Mouse (Mus musculus) adrenal gland, postnatal 14 days (tissue): ENCODE measurements at regions not wholly inside any gene's neighbourhood (a gene's known extent, or its start where the extent isn't known, plus 50 kb on each side); places are given as distances from the start of the nearest gene placed in this dataset.

Experiments used
- DNase-seq: peaks from one replicate; pipeline ENCODE4 v3.0.0; 2021; ENCODE audit warnings: mixed read lengths

- no peak for DNase-seq
Observed at GRCm38 (mm10) chr14:103458340-103458739, 54.8 kb upstream of the Scel start.

GRCm38 (mm10) chr14:103456106-103456505 lies 57.0 kb upstream of the Scel start:
- no peak for DNase-seq

- peak; percentile 58 for DNase-seq
Observed at GRCm38 (mm10) chr14:103450756-103451155, 62.4 kb upstream of the Scel start.

GRCm38 (mm10) chr14:103449447-103449846 lies 63.7 kb upstream of the Scel start:
- no peak for DNase-seq

- no peak for DNase-seq
Observed at GRCm38 (mm10) chr14:103449033-103449432, 64.1 kb upstream of the Scel start.

- no peak for DNase-seq
Observed at GRCm38 (mm10) chr14:103446671-103447070, 66.5 kb upstream of the Scel start.

GRCm38 (mm10) chr14:103441454-103442065 lies 71.6 kb upstream of the Scel start:
- DNase-seq, result no peak

- DNase-seq, result peak; percentile 9
Observed at GRCm38 (mm10) chr14:103440243-103440642, 72.9 kb upstream of the Scel start.

GRCm38 (mm10) chr14:103434218-103434617 lies 78.9 kb upstream of the Scel start:
- peak; percentile 58 for DNase-seq

GRCm38 (mm10) chr14:103433106-103433505 lies 80.0 kb upstream of the Scel start:
- no peak for DNase-seq

GRCm38 (mm10) chr14:103427873-103428272 lies 81.3 kb upstream of the Mycbp2 start:
- DNase-seq, result no peak

- peak; percentile 21 for DNase-seq
Observed at GRCm38 (mm10) chr14:103421305-103421822, 74.8 kb upstream of the Mycbp2 start.

- DNase-seq, result no peak
Observed at GRCm38 (mm10) chr14:103417110-103418061, 70.8 kb upstream of the Mycbp2 start.

GRCm38 (mm10) chr14:103404611-103405010 lies 58.0 kb upstream of the Mycbp2 start:
- DNase-seq, result no peak

GRCm38 (mm10) chr14:103403054-103403453 lies 56.4 kb upstream of the Mycbp2 start:
- DNase-seq, result no peak

- DNase-seq, result no peak
Observed at GRCm38 (mm10) chr14:103401983-103402382, 55.4 kb upstream of the Mycbp2 start.

GRCm38 (mm10) chr14:103401280-103401679 lies 54.7 kb upstream of the Mycbp2 start:
- DNase-seq, result no peak

- no peak for DNase-seq
Observed at GRCm38 (mm10) chr14:103398401-103398800, 51.8 kb upstream of the Mycbp2 start.
